In genomic region chr3:108158383-108159037, GRCm38 (mm10) we compare ENCODE assay signal across 9 mouse cellular contexts. TPM values are rescaled to one million over a fixed set of nuclear protein-coding genes. Genes with fewer than 3 reads are reported as not detected.
DNase-seq lines count a peak whose midpoint lies in the region; ATAC-seq and TF ChIP-seq lines count a peak whose summit lies in the region.
"Had no signal": no experiment of that assay in that cellular context is flagged by ENCODE, and none has a peak within 500 bp of the region (broad histone marks: within the 10 kb centered on the region; RNA-seq: fewer than 3 reads in every experiment).

No protein-coding gene starts in this region.

- H3K4me2 ChIP-seq in limb, embryonic 14.5 days (replicated peaks; ENCODE audit: low read depth, low read length, severe bottlenecking): no peak overlapping the region
- H3K4me2 ChIP-seq: lung, embryonic 15.5 days had no signal

- WGBS in hindbrain, embryonic 10.5 days: 61% methylated on average over 9 of the region's 9 CpGs
- 71% methylated on average over 9 of the region's 9 CpGs for WGBS in limb, embryonic 14.5 days

- ATAC-seq in limb, embryonic 14.5 days (ENCODE audit: low FRiP score, low read depth): peak; percentile 77; the same call in 1 of the 2 replicates
- no peak for ATAC-seq in inflammation-experienced regulatory T-cells, adult 6 months
- ATAC-seq in CD4-positive, CD25-positive, alpha-beta regulatory T cell, adult 4 months: no peak

- no peaks in the 10 kb centered on the region for H3K27me3 ChIP-seq in hindbrain, embryonic 10.5 days (ENCODE audit: insufficient read depth, poor library complexity, severe bottlenecking)
- H3K27me3 ChIP-seq in limb, embryonic 14.5 days (ENCODE audit: control insufficient read depth, insufficient read depth, low read length): no peaks in the 10 kb centered on the region
- H3K27me3 ChIP-seq: lung, embryonic 15.5 days had no signal

- peak overlapping the region; percentile 76 for H3K27ac ChIP-seq in hindbrain, embryonic 10.5 days
- no peak overlapping the region for H3K27ac ChIP-seq in limb, embryonic 14.5 days (replicated peaks; ENCODE audit: low read depth, low read length)
- H3K27ac ChIP-seq: lung, embryonic 15.5 days had no signal

- no peak overlapping the region for H3K4me3 ChIP-seq in hindbrain, embryonic 10.5 days
- no peak overlapping the region for H3K4me3 ChIP-seq in limb, embryonic 14.5 days (replicated peaks; ENCODE audit: low read length)
- H3K4me3 ChIP-seq: lung, embryonic 15.5 days had no signal

- H3K36me3 ChIP-seq in hindbrain, embryonic 10.5 days: no peaks in the 10 kb centered on the region
- H3K36me3 ChIP-seq in limb, embryonic 14.5 days (ENCODE audit: control insufficient read depth, insufficient read depth, low read length): no peaks in the 10 kb centered on the region
- H3K36me3 ChIP-seq: lung, embryonic 15.5 days had no signal

- H3K4me1 ChIP-seq in hindbrain, embryonic 10.5 days (replicated peaks): peaks cover 34% of the 10 kb centered on the region
- no peaks in the 10 kb centered on the region for H3K4me1 ChIP-seq in limb, embryonic 14.5 days (ENCODE audit: control insufficient read depth, insufficient read depth, low read length)
- H3K4me1 ChIP-seq: lung, embryonic 15.5 days had no signal

- peak; percentile 32 to 41 for DNase-seq in heart, adult 18-20 months
- no peak for DNase-seq in heart, postnatal 25 days (ENCODE audit: low spot score)
- no peak for DNase-seq in hindbrain, embryonic 10.5 days (ENCODE audit: low spot score)
- DNase-seq in limb, embryonic 14.5 days (ENCODE audit: low spot score): no peak
- peak; percentile 82 for DNase-seq in skeletal muscle tissue, adult 2 months (ENCODE audit: low read depth, low spot score)
- DNase-seq in testis, postnatal 10 days (ENCODE audit: low spot score): no peak

- intact Hi-C loops in heart, postnatal 25 days (cut with DNase I): no loop called here

- no peak for TF ChIP-seq POLR2A in limb, embryonic 14.5 days (IDR thresholded peaks at IDR 0.05; ENCODE audit: borderline replicate concordance, extremely low read depth, insufficient read depth, insufficient read length)

- H3K9ac ChIP-seq in limb, embryonic 14.5 days (ENCODE audit: low read depth, low read length, severe bottlenecking): 0 out of 2 replicates have a peak overlapping the region, but pooled peaks have one; percentile 7
- H3K9ac ChIP-seq: lung, embryonic 15.5 days had no signal

- no peaks in the 10 kb centered on the region for H3K9me3 ChIP-seq in hindbrain, embryonic 10.5 days
- no peaks in the 10 kb centered on the region for H3K9me3 ChIP-seq in limb, embryonic 14.5 days (ENCODE audit: control insufficient read depth, low read length)
- H3K9me3 ChIP-seq: lung, embryonic 15.5 days had no signal

RNA-seq across cellular contexts. Expression of gene Gpr61, which starts 3.8 kb away (rescaled TPM):
- not detected for total RNA-seq in heart, adult 18-20 months (2021)
- total RNA-seq in heart, postnatal 25 days (2021): not detected
- polyA plus RNA-seq in hindbrain, embryonic 10.5 days (2016; fragmentation: Nextera tagmentation; extraction: Ambion mirVana): 0.95 and 1.4 TPM in 2 replicates
- 0.20 and 0.26 TPM in 2 replicates for polyA plus RNA-seq in limb, embryonic 14.5 days (2012; rRNA removed)
- 0.10 and 0.14 TPM in 2 replicates for polyA plus RNA-seq in limb, embryonic 14.5 days (2014; fragmentation: Nextera tagmentation; extraction: Ambion mirVana)
- not detected for polyA plus RNA-seq in inflammation-experienced regulatory T-cells, adult 6 months (2017; shearing (Covaris generic))
- polyA plus RNA-seq in CD4-positive, CD25-positive, alpha-beta regulatory T cell, adult 4 months (2017; shearing (Covaris generic)): under 1 TPM in 1 of 2 experiments, not detected in 1; 0.15 TPM

RNA-seq across cellular contexts. Expression of gene Gnai3, which starts 12.6 kb away (rescaled TPM):
- 10 to 100 TPM; 18.9 to 19.7 TPM for total RNA-seq in heart, adult 18-20 months (2021)
- total RNA-seq in heart, postnatal 25 days (2021): 10 to 100 TPM; 18.5 to 21.3 TPM
- 178 and 201 TPM in 2 replicates for polyA plus RNA-seq in hindbrain, embryonic 10.5 days (2016; fragmentation: Nextera tagmentation; extraction: Ambion mirVana)
- polyA plus RNA-seq in limb, embryonic 14.5 days (2012; rRNA removed): 81.8 and 89.8 TPM in 2 replicates
- polyA plus RNA-seq in limb, embryonic 14.5 days (2014; fragmentation: Nextera tagmentation; extraction: Ambion mirVana): 165 and 166 TPM in 2 replicates
- polyA plus RNA-seq in inflammation-experienced regulatory T-cells, adult 6 months (2017; shearing (Covaris generic)): 100 to 1,000 TPM in 1 of 3 experiments, 10 to 100 TPM in 2; 90.7 to 140 (median 97.6) TPM
- 10 to 100 TPM; 95.0 to 98.5 TPM for polyA plus RNA-seq in CD4-positive, CD25-positive, alpha-beta regulatory T cell, adult 4 months (2017; shearing (Covaris generic))

RNA-seq across cellular contexts. Expression of gene Amigo1, which starts 27.6 kb away (rescaled TPM):
- 10 to 100 TPM; 18.2 to 19.4 TPM for total RNA-seq in heart, adult 18-20 months (2021)
- 10 to 100 TPM; 12.2 to 12.5 TPM for total RNA-seq in heart, postnatal 25 days (2021)
- polyA plus RNA-seq in hindbrain, embryonic 10.5 days (2016; fragmentation: Nextera tagmentation; extraction: Ambion mirVana): 5.8 and 6.2 TPM in 2 replicates
- polyA plus RNA-seq in limb, embryonic 14.5 days (2012; rRNA removed): 11.3 and 14.8 TPM in 2 replicates
- polyA plus RNA-seq in limb, embryonic 14.5 days (2014; fragmentation: Nextera tagmentation; extraction: Ambion mirVana): 5.4 and 5.7 TPM in 2 replicates
- under 1 TPM; 0.33 to 0.53 (median 0.51) TPM for polyA plus RNA-seq in inflammation-experienced regulatory T-cells, adult 6 months (2017; shearing (Covaris generic))
- polyA plus RNA-seq in CD4-positive, CD25-positive, alpha-beta regulatory T cell, adult 4 months (2017; shearing (Covaris generic)): under 1 TPM; 0.32 to 0.54 TPM

RNA-seq across cellular contexts. Expression of gene Cyb561d1, which starts 42.5 kb away (rescaled TPM):
- total RNA-seq in heart, adult 18-20 months (2021): 1 to 10 TPM; 5.2 to 5.3 TPM
- 1 to 10 TPM; 4.9 to 5.1 TPM for total RNA-seq in heart, postnatal 25 days (2021)
- polyA plus RNA-seq in hindbrain, embryonic 10.5 days (2016; fragmentation: Nextera tagmentation; extraction: Ambion mirVana): 5.2 TPM in 2 replicates
- polyA plus RNA-seq in limb, embryonic 14.5 days (2012; rRNA removed): 3.8 and 5.0 TPM in 2 replicates
- polyA plus RNA-seq in limb, embryonic 14.5 days (2014; fragmentation: Nextera tagmentation; extraction: Ambion mirVana): 1.7 and 2.0 TPM in 2 replicates
- 1 to 10 TPM; 6.6 to 7.3 (median 7.1) TPM for polyA plus RNA-seq in inflammation-experienced regulatory T-cells, adult 6 months (2017; shearing (Covaris generic))
- 1 to 10 TPM; 7.7 to 8.8 TPM for polyA plus RNA-seq in CD4-positive, CD25-positive, alpha-beta regulatory T cell, adult 4 months (2017; shearing (Covaris generic))

RNA-seq across cellular contexts. Expression of gene Atxn7l2, which starts 52.2 kb away (rescaled TPM):
- total RNA-seq in heart, adult 18-20 months (2021): 1 to 10 TPM; 2.2 to 2.6 TPM
- 1 to 10 TPM; 2.4 to 3.3 TPM for total RNA-seq in heart, postnatal 25 days (2021)
- 24.2 and 26.8 TPM in 2 replicates for polyA plus RNA-seq in hindbrain, embryonic 10.5 days (2016; fragmentation: Nextera tagmentation; extraction: Ambion mirVana)
- 37.0 and 45.2 TPM in 2 replicates for polyA plus RNA-seq in limb, embryonic 14.5 days (2012; rRNA removed)
- 22.9 and 23.7 TPM in 2 replicates for polyA plus RNA-seq in limb, embryonic 14.5 days (2014; fragmentation: Nextera tagmentation; extraction: Ambion mirVana)
- polyA plus RNA-seq in inflammation-experienced regulatory T-cells, adult 6 months (2017; shearing (Covaris generic)): 1 to 10 TPM; 4.7 to 5.9 (median 5.6) TPM
- polyA plus RNA-seq in CD4-positive, CD25-positive, alpha-beta regulatory T cell, adult 4 months (2017; shearing (Covaris generic)): 1 to 10 TPM; 4.9 to 8.5 TPM

Comparison
In these comparisons a context has a peak if more than half of its experiments do, and no peak if none do; other contexts are left out.
1. DNase-seq: peak in heart, adult 18-20 months (2 of 2) and skeletal muscle tissue, adult 2 months (single experiment); none in heart, postnatal 25 days (single experiment), hindbrain, embryonic 10.5 days (single experiment), limb, embryonic 14.5 days (single experiment) and testis, postnatal 10 days (single experiment).